Mouse (Mus musculus): ENCODE measurements around the gene Rabggta. TPM values are rescaled to one million over a fixed set of nuclear protein-coding genes. Genes with fewer than 3 reads are reported as not detected.

Rabggta gene
- polyA plus RNA-seq, 1 experiment from 2014 or later: 34.2 TPM

GRCm38 (mm10) chr14:55711786-55712185 is 10.3 kb downstream of the Rabggta start:
- H3K4me3 ChIP-seq (ENCODE audit: low read length): no peak overlapping the region
- no peak overlapping the region for H3K9ac ChIP-seq (ENCODE audit: low read length)
- ATAC-seq (ENCODE audit: low read depth): no peak
- H3K4me1 ChIP-seq (replicated peaks; ENCODE audit: control insufficient read depth, insufficient read depth, low read length): peaks cover 16% of the 10 kb centered on the region
- H3K27me3 ChIP-seq (ENCODE audit: control insufficient read depth, insufficient read depth, low read depth, low read length): no peaks in the 10 kb centered on the region; the same call in 1 of the 2 replicates
- no peak overlapping the region for H3K4me2 ChIP-seq (ENCODE audit: low read depth, low read length)
- no peaks in the 10 kb centered on the region for H3K9me3 ChIP-seq (ENCODE audit: control insufficient read depth, low read length)
- WGBS: 77% methylated on average over 7 of the region's 7 CpGs
- H3K27ac ChIP-seq (ENCODE audit: low read length): no peak overlapping the region
- no peaks in the 10 kb centered on the region for H3K36me3 ChIP-seq (ENCODE audit: control insufficient read depth, insufficient read depth, low read length)

GRCm38 (mm10) chr14:55709509-55709908 is 12.6 kb downstream of the Rabggta start:
- Histone ChIP-seq H3K4me1 (replicated peaks; ENCODE audit: control insufficient read depth, insufficient read depth, low read length) (peaks cover 8% of the 10 kb centered on the region), H3K27me3 (ENCODE audit: control insufficient read depth, insufficient read depth, low read depth, low read length) (no peaks in the 10 kb centered on the region; the same call in 1 of the 2 replicates), H3K9ac (ENCODE audit: low read length) (no peak overlapping the region), H3K9me3 (ENCODE audit: control insufficient read depth, low read length) (no peaks in the 10 kb centered on the region), H3K4me2 (ENCODE audit: low read depth, low read length) (no peak overlapping the region), H3K27ac (ENCODE audit: low read length) (no peak overlapping the region), H3K4me3 (ENCODE audit: low read length) (no peak overlapping the region), H3K36me3 (ENCODE audit: control insufficient read depth, insufficient read depth, low read length) (no peaks in the 10 kb centered on the region)
- WGBS: 77% methylated on average over 4 of the region's 4 CpGs
- ATAC-seq (ENCODE audit: low read depth): 0 out of 2 replicates have a peak, but pooled peaks have one; percentile 19

GRCm38 (mm10) chr14:55707397-55707796 is 14.7 kb downstream of the Rabggta start:
- H3K4me3 ChIP-seq (ENCODE audit: low read length): no peak overlapping the region
- H3K36me3 ChIP-seq (ENCODE audit: control insufficient read depth, insufficient read depth, low read length): no peaks in the 10 kb centered on the region
- no peak for ATAC-seq (ENCODE audit: low read depth)
- no peak overlapping the region for H3K4me2 ChIP-seq (ENCODE audit: low read depth, low read length)
- no peak overlapping the region for H3K9ac ChIP-seq (ENCODE audit: low read length)
- no peak overlapping the region for H3K27ac ChIP-seq (ENCODE audit: low read length)
- 56% methylated on average over 5 of the region's 5 CpGs for WGBS
- no peaks in the 10 kb centered on the region for H3K9me3 ChIP-seq (ENCODE audit: control insufficient read depth, low read length)
- H3K4me1 ChIP-seq (replicated peaks; ENCODE audit: control insufficient read depth, insufficient read depth, low read length): no peaks in the 10 kb centered on the region
- H3K27me3 ChIP-seq (ENCODE audit: control insufficient read depth, insufficient read depth, low read depth, low read length): no peaks in the 10 kb centered on the region

GRCm38 (mm10) chr14:55706051-55706600 is 15.9 kb downstream of the Rabggta start:
- H3K27ac ChIP-seq (ENCODE audit: low read length): no peak overlapping the region
- H3K4me1 ChIP-seq (replicated peaks; ENCODE audit: control insufficient read depth, insufficient read depth, low read length): no peaks in the 10 kb centered on the region
- ATAC-seq (ENCODE audit: low read depth): no peak
- WGBS: 80% methylated on average over 8 of the region's 8 CpGs
- H3K9ac ChIP-seq (ENCODE audit: low read length): no peak overlapping the region
- H3K4me3 ChIP-seq (ENCODE audit: low read length): no peak overlapping the region
- no peak overlapping the region for H3K4me2 ChIP-seq (ENCODE audit: low read depth, low read length)
- no peaks in the 10 kb centered on the region for H3K9me3 ChIP-seq (ENCODE audit: control insufficient read depth, low read length)
- no peaks in the 10 kb centered on the region for H3K36me3 ChIP-seq (ENCODE audit: control insufficient read depth, insufficient read depth, low read length)
- no peaks in the 10 kb centered on the region for H3K27me3 ChIP-seq (ENCODE audit: control insufficient read depth, insufficient read depth, low read depth, low read length)

GRCm38 (mm10) chr14:55702761-55703160 is 19.3 kb downstream of the Rabggta start:
- Histone ChIP-seq H3K9me3 (ENCODE audit: control insufficient read depth, low read length) (no peaks in the 10 kb centered on the region), H3K9ac (ENCODE audit: low read length) (no peak overlapping the region), H3K4me2 (ENCODE audit: low read depth, low read length) (no peak overlapping the region), H3K4me3 (ENCODE audit: low read length) (no peak overlapping the region), H3K36me3 (ENCODE audit: control insufficient read depth, insufficient read depth, low read length) (no peaks in the 10 kb centered on the region), H3K4me1 (replicated peaks; ENCODE audit: control insufficient read depth, insufficient read depth, low read length) (no peaks in the 10 kb centered on the region), H3K27ac (ENCODE audit: low read length) (no peak overlapping the region), H3K27me3 (ENCODE audit: control insufficient read depth, insufficient read depth, low read depth, low read length) (no peaks in the 10 kb centered on the region)
- 0 out of 2 replicates have a peak, but pooled peaks have one; percentile 10 for ATAC-seq (ENCODE audit: low read depth)
- WGBS: 41% methylated on average over 6 of the region's 6 CpGs

GRCm38 (mm10) chr14:55701131-55701530 is 20.9 kb downstream of the Rabggta start:
- H3K4me2 ChIP-seq (ENCODE audit: low read depth, low read length): no peak overlapping the region
- H3K27me3 ChIP-seq (ENCODE audit: control insufficient read depth, insufficient read depth, low read depth, low read length): no peaks in the 10 kb centered on the region
- no peak for ATAC-seq (ENCODE audit: low read depth)
- no peak overlapping the region for H3K4me3 ChIP-seq (ENCODE audit: low read length)
- H3K9ac ChIP-seq (ENCODE audit: low read length): no peak overlapping the region
- H3K9me3 ChIP-seq (ENCODE audit: control insufficient read depth, low read length): no peaks in the 10 kb centered on the region
- H3K4me1 ChIP-seq (replicated peaks; ENCODE audit: control insufficient read depth, insufficient read depth, low read length): no peaks in the 10 kb centered on the region
- no peaks in the 10 kb centered on the region for H3K36me3 ChIP-seq (ENCODE audit: control insufficient read depth, insufficient read depth, low read length)
- no peak overlapping the region for H3K27ac ChIP-seq (ENCODE audit: low read length)
- WGBS: 55% methylated on average over 9 of the region's 9 CpGs

- WGBS: 84% methylated on average over 4 of the region's 4 CpGs
- Histone ChIP-seq H3K27me3 (ENCODE audit: control insufficient read depth, insufficient read depth, low read depth, low read length) (no peaks in the 10 kb centered on the region), H3K4me2 (ENCODE audit: low read depth, low read length) (no peak overlapping the region), H3K4me1 (replicated peaks; ENCODE audit: control insufficient read depth, insufficient read depth, low read length) (no peaks in the 10 kb centered on the region), H3K9me3 (ENCODE audit: control insufficient read depth, low read length) (no peaks in the 10 kb centered on the region), H3K27ac (ENCODE audit: low read length) (no peak overlapping the region), H3K4me3 (ENCODE audit: low read length) (no peak overlapping the region), H3K9ac (ENCODE audit: low read length) (no peak overlapping the region), H3K36me3 (ENCODE audit: control insufficient read depth, insufficient read depth, low read length) (no peaks in the 10 kb centered on the region)
- ATAC-seq (ENCODE audit: low read depth): no peak
Measured at GRCm38 (mm10) chr14:55697226-55697625, 24.8 kb downstream of the Rabggta start.

GRCm38 (mm10) chr14:55689433-55689832 is 32.6 kb downstream of the Rabggta start:
- no peak for ATAC-seq (ENCODE audit: low read depth)
- no peak overlapping the region for H3K27ac ChIP-seq (ENCODE audit: low read length)
- no peak overlapping the region for H3K4me3 ChIP-seq (ENCODE audit: low read length)
- 69% methylated on average over 10 of the region's 10 CpGs for WGBS
- H3K9me3 ChIP-seq (ENCODE audit: control insufficient read depth, low read length): no peaks in the 10 kb centered on the region
- no peak overlapping the region for H3K9ac ChIP-seq (ENCODE audit: low read length)
- no peaks in the 10 kb centered on the region for H3K36me3 ChIP-seq (ENCODE audit: control insufficient read depth, insufficient read depth, low read length)
- H3K4me1 ChIP-seq (replicated peaks; ENCODE audit: control insufficient read depth, insufficient read depth, low read length): no peaks in the 10 kb centered on the region
- no peaks in the 10 kb centered on the region for H3K27me3 ChIP-seq (ENCODE audit: control insufficient read depth, insufficient read depth, low read depth, low read length)
- H3K4me2 ChIP-seq (ENCODE audit: low read depth, low read length): no peak overlapping the region

- H3K27me3 ChIP-seq (ENCODE audit: control insufficient read depth, insufficient read depth, low read depth, low read length): no peaks in the 10 kb centered on the region
- H3K4me3 ChIP-seq (ENCODE audit: low read length): peak overlapping the region; percentile 78
- H3K9ac ChIP-seq (ENCODE audit: low read length): peak overlapping the region; percentile 78
- peak overlapping the region; percentile 74 for H3K4me2 ChIP-seq (ENCODE audit: low read depth, low read length)
- H3K27ac ChIP-seq (ENCODE audit: low read length): peak overlapping the region; percentile 90
- 10% methylated on average over 3 of the region's 3 CpGs for WGBS
- H3K4me1 ChIP-seq (replicated peaks; ENCODE audit: control insufficient read depth, insufficient read depth, low read length): peaks cover 10% of the 10 kb centered on the region
- H3K36me3 ChIP-seq (ENCODE audit: control insufficient read depth, insufficient read depth, low read length): peaks cover 19% of the 10 kb centered on the region
- H3K9me3 ChIP-seq (ENCODE audit: control insufficient read depth, low read length): no peaks in the 10 kb centered on the region
- ATAC-seq (ENCODE audit: low read depth): peak; percentile 23
Measured at GRCm38 (mm10) chr14:55682118-55682493, 40.0 kb downstream of the Rabggta start.

Measured in lung, embryonic 16.5 days (tissue).